Mouse (Mus musculus): ENCODE measurements around the gene Gm20219. TPM values are rescaled to one million over a fixed set of nuclear protein-coding genes. Genes with fewer than 3 reads are reported as not detected.

Gm20219 gene
- total RNA-seq, 2 experiments from 2014 or later = 1.7 to 1.9 TPM

Other genes with a start within 250 kb of the Gm20219 start
- 10 to 100 TPM; 70.0 to 74.4 TPM for gene Kdm4b, start 228.3 kb downstream of the Gm20219 start, total RNA-seq (2021)
- 100 to 1,000 TPM; 621 to 622 TPM for gene Ptprs, start 77.9 kb downstream of the Gm20219 start, total RNA-seq (2021)
- not detected for gene Znrf4, start 42.0 kb downstream of the Gm20219 start, total RNA-seq (2021)
- 100 to 1,000 TPM in 1 of 2 experiments, 10 to 100 TPM in 1; 87.2 to 110 TPM for gene Safb2, start 30.2 kb upstream of the Gm20219 start, total RNA-seq (2021)
- 100 to 1,000 TPM; 128 to 147 TPM for gene Safb, start 30.4 kb upstream of the Gm20219 start, total RNA-seq (2021)
- 100 to 1,000 TPM; 135 to 142 TPM for gene 2410015M20Rik, start 55.4 kb upstream of the Gm20219 start, total RNA-seq (2021)
- gene Rpl36, start 59.0 kb upstream of the Gm20219 start, total RNA-seq (2021) = 100 to 1,000 TPM; 334 to 355 TPM
- gene Lonp1, start 72.5 kb upstream of the Gm20219 start, total RNA-seq (2021) = 10 to 100 TPM; 63.0 to 63.1 TPM
- gene Catsperd, start 73.8 kb upstream of the Gm20219 start, total RNA-seq (2021) = under 1 TPM; 0.73 TPM
- gene Ranbp3, start 118.9 kb upstream of the Gm20219 start, total RNA-seq (2021) = 10 to 100 TPM; 88.4 to 91.3 TPM
- 100 to 1,000 TPM; 227 to 237 TPM for gene Ndufa11, start 163.4 kb upstream of the Gm20219 start, total RNA-seq (2021)
- 10 to 100 TPM; 11.0 to 12.3 TPM for gene Vmac, start 163.6 kb upstream of the Gm20219 start, total RNA-seq (2021)
- gene Nrtn, start 203.1 kb upstream of the Gm20219 start, total RNA-seq (2021) = 1 to 10 TPM; 3.8 to 4.1 TPM
- 10 to 100 TPM; 64.1 to 64.6 TPM for gene Dus3l, start 210.4 kb upstream of the Gm20219 start, total RNA-seq (2021)
- 1 to 10 TPM; 1.1 to 1.2 TPM for gene Prr22, start 215.9 kb upstream of the Gm20219 start, total RNA-seq (2021)

Data from left cerebral cortex, postnatal 25 days (tissue).